Mouse (Mus musculus) megakaryocyte, embryonic 14.5 days (primary cell): ENCODE results near the gene Gng7.

Source experiments
- FLI1 ChIP-seq: IDR thresholded peaks from 2 replicates; pipeline ENCODE4 v1.6.1; 2012; ENCODE audit warnings: low read length, inconsistent platforms, mixed read lengths
- GATA1 ChIP-seq: IDR thresholded peaks from 3 replicates; pipeline ENCODE4 v1.6.1; 2012; ENCODE audit warnings: mixed read lengths, low read length, inconsistent platforms, borderline replicate concordance

- TF ChIP-seq GATA1 (no peak), FLI1 (no peak)
These were observed 81.9 kb downstream of the Gng7 start for GRCm38 (mm10) chr10:80932700-80933420.
